Mouse (Mus musculus): ENCODE data around the gene Vps13d. TPM values are rescaled to one million over a fixed set of nuclear protein-coding genes. Genes with fewer than 3 reads are reported as not detected.

The Vps13d gene
- 10.1 and 12.6 TPM in 2 replicates for polyA plus RNA-seq (2014; fragmentation: Nextera tagmentation; extraction: Ambion mirVana)

- Histone ChIP-seq H3K36me3 (ENCODE audit: control insufficient read depth, insufficient read depth, low read length) (peaks cover 5% of the 10 kb centered on the region; the same call in 1 of the 2 replicates), H3K27ac (ENCODE audit: low read depth, low read length) (peak within 1 kb of the TSS; percentile 56), H3K9ac (ENCODE audit: low read depth, low read length) (peak within 1 kb of the TSS; percentile 89), H3K27me3 (ENCODE audit: control insufficient read depth, insufficient read depth, low read length) (no peaks in the 10 kb centered on the region), H3K4me3 (ENCODE audit: low read length) (peak within 1 kb of the TSS; percentile 94), H3K4me1 (ENCODE audit: control insufficient read depth, insufficient read depth, low read length) (peaks cover 12% of the 10 kb centered on the region; the same call in 1 of the 2 replicates), H3K9me3 (ENCODE audit: control insufficient read depth, low read length) (no peaks in the 10 kb centered on the region), H3K4me2 (replicated peaks; ENCODE audit: low read depth, low read length) (peak within 1 kb of the TSS; percentile 92)
- peak; percentile 94 for ATAC-seq (ENCODE audit: low FRiP score, low TSS enrichment)
- under 1% methylated on average over 43 of the region's 53 CpGs for WGBS
Measured at GRCm38 (mm10) chr4:145194559-145195162, at the start of gene Vps13d. Vps13d (minus strand) TSS chr4:145195005.

GRCm38 (mm10) chr4:145242719-145243350 is 48.0 kb upstream of the Vps13d start:
- Histone ChIP-seq H3K4me3 (ENCODE audit: low read length) (no peak overlapping the region), H3K9ac (ENCODE audit: low read depth, low read length) (no peak overlapping the region), H3K4me2 (replicated peaks; ENCODE audit: low read depth, low read length) (no peak overlapping the region), H3K27ac (ENCODE audit: low read depth, low read length) (no peak overlapping the region), H3K36me3 (ENCODE audit: control insufficient read depth, insufficient read depth, low read length) (no peaks in the 10 kb centered on the region), H3K4me1 (ENCODE audit: control insufficient read depth, insufficient read depth, low read length) (0 out of 2 replicates have a peak, but pooled peaks cover 3% of the 10 kb centered on the region), H3K27me3 (ENCODE audit: control insufficient read depth, insufficient read depth, low read length) (peaks cover 14% of the 10 kb centered on the region; the same call in 1 of the 2 replicates), H3K9me3 (ENCODE audit: control insufficient read depth, low read length) (no peaks in the 10 kb centered on the region)
- ATAC-seq (ENCODE audit: low FRiP score, low TSS enrichment), result no peak
- 40% methylated on average over 1 of the region's 1 CpGs for WGBS

- Histone ChIP-seq H3K4me1 (ENCODE audit: control insufficient read depth, insufficient read depth, low read length) (no peaks in the 10 kb centered on the region), H3K27ac (ENCODE audit: low read depth, low read length) (no peak overlapping the region), H3K9me3 (ENCODE audit: control insufficient read depth, low read length) (no peaks in the 10 kb centered on the region), H3K36me3 (ENCODE audit: control insufficient read depth, insufficient read depth, low read length) (no peaks in the 10 kb centered on the region), H3K27me3 (ENCODE audit: control insufficient read depth, insufficient read depth, low read length) (peaks cover 10% of the 10 kb centered on the region; the same call in 1 of the 2 replicates), H3K4me2 (replicated peaks; ENCODE audit: low read depth, low read length) (no peak overlapping the region), H3K4me3 (ENCODE audit: low read length) (no peak overlapping the region), H3K9ac (ENCODE audit: low read depth, low read length) (no peak overlapping the region)
- 60% methylated on average over 4 of the region's 4 CpGs for WGBS
- ATAC-seq (ENCODE audit: low FRiP score, low TSS enrichment), result 0 out of 2 replicates have a peak, but pooled peaks have one; percentile 24
Measured at GRCm38 (mm10) chr4:145240723-145241231, 46.0 kb upstream of the Vps13d start.

- Histone ChIP-seq H3K9me3 (ENCODE audit: control insufficient read depth, low read length) (no peaks in the 10 kb centered on the region), H3K27ac (ENCODE audit: low read depth, low read length) (peak overlapping the region; percentile 52; the same call in 1 of the 2 replicates), H3K4me3 (ENCODE audit: low read length) (no peak overlapping the region), H3K27me3 (ENCODE audit: control insufficient read depth, insufficient read depth, low read length) (no peaks in the 10 kb centered on the region), H3K4me2 (replicated peaks; ENCODE audit: low read depth, low read length) (no peak overlapping the region), H3K36me3 (ENCODE audit: control insufficient read depth, insufficient read depth, low read length) (no peaks in the 10 kb centered on the region), H3K9ac (ENCODE audit: low read depth, low read length) (no peak overlapping the region), H3K4me1 (ENCODE audit: control insufficient read depth, insufficient read depth, low read length) (no peaks in the 10 kb centered on the region)
- WGBS, result 22% methylated on average over 4 of the region's 4 CpGs
- peak; percentile 86 for ATAC-seq (ENCODE audit: low FRiP score, low TSS enrichment)
Measured at GRCm38 (mm10) chr4:145239049-145239830, 44.4 kb upstream of the Vps13d start.

DNA sequence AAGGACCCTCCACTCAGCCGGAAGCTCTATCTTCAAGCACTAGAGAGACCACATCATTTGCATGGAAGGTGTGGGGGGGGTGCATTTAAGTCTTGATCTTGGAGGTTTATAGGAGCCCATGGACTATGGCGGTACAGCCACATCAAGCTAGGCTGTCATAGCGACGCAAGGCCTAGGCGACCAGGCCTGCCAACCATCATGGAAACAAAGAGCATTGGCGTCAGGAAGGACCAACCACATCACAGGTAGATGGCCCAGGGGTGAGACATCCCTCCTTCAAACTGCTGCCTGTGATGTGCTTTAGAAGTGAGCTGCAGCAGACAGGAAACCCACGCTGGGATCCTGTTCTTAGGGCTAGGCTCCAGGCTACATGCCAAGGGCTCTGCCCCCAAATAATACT is 41.2 kb upstream of the Vps13d start:
- Histone ChIP-seq H3K9ac (ENCODE audit: low read depth, low read length) (no peak overlapping the region), H3K27me3 (ENCODE audit: control insufficient read depth, insufficient read depth, low read length) (no peaks in the 10 kb centered on the region), H3K4me3 (ENCODE audit: low read length) (no peak overlapping the region), H3K4me2 (replicated peaks; ENCODE audit: low read depth, low read length) (no peak overlapping the region), H3K27ac (ENCODE audit: low read depth, low read length) (no peak overlapping the region), H3K36me3 (ENCODE audit: control insufficient read depth, insufficient read depth, low read length) (no peaks in the 10 kb centered on the region), H3K4me1 (ENCODE audit: control insufficient read depth, insufficient read depth, low read length) (no peaks in the 10 kb centered on the region), H3K9me3 (ENCODE audit: control insufficient read depth, low read length) (no peaks in the 10 kb centered on the region)
- ATAC-seq (ENCODE audit: low FRiP score, low TSS enrichment), result no peak
- 89% methylated on average over 7 of the region's 7 CpGs for WGBS

DNA sequence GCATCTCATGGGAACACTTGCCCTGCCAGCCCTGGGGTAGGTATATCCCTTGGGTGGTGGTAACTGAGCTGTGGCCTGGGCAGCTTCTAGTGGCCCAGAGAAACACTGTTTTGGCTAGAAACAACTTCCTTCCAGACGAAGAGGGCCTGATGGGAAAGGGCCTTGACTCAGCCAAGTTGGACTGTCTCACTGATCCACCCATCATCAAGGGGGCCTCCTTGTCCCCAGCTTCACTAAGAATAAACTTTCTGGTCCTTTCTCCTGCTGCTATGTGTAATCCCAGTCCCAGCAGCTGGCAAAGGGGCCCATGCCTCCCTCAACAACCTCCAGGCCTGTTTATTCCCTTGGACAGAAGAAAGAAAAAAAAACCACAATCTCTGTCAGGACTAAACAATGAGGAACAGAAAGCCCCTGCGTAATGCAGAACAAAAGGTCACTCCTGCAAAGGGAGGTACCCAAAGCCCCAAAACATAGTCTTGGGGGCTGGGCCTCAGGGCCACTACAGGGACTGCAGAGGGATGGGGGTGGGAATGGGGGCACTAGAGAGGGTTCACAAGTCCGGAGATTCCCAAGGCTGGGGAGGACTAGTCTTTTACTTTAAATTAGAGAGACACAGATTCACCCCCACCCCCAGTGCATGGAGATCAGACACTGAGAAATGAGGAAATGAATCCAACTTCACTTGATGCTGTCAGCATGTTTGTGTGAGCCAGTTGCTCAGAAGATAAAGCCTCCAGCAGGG is 38.9 kb upstream of the Vps13d start:
- ATAC-seq (ENCODE audit: low FRiP score, low TSS enrichment), result no peak
- Histone ChIP-seq H3K9me3 (ENCODE audit: control insufficient read depth, low read length) (no peaks in the 10 kb centered on the region), H3K36me3 (ENCODE audit: control insufficient read depth, insufficient read depth, low read length) (no peaks in the 10 kb centered on the region), H3K27me3 (ENCODE audit: control insufficient read depth, insufficient read depth, low read length) (no peaks in the 10 kb centered on the region), H3K4me1 (ENCODE audit: control insufficient read depth, insufficient read depth, low read length) (no peaks in the 10 kb centered on the region), H3K27ac (ENCODE audit: low read depth, low read length) (no peak overlapping the region), H3K9ac (ENCODE audit: low read depth, low read length) (no peak overlapping the region), H3K4me2 (replicated peaks; ENCODE audit: low read depth, low read length) (no peak overlapping the region), H3K4me3 (ENCODE audit: low read length) (no peak overlapping the region)
- WGBS, result 47% methylated on average over 3 of the region's 3 CpGs

- H3K27ac ChIP-seq (ENCODE audit: low read depth, low read length), result no peak overlapping the region
- WGBS, result 92% methylated on average over 5 of the region's 5 CpGs
Measured at GRCm38 (mm10) chr4:145231732-145232131, 36.9 kb upstream of the Vps13d start.

DNA sequence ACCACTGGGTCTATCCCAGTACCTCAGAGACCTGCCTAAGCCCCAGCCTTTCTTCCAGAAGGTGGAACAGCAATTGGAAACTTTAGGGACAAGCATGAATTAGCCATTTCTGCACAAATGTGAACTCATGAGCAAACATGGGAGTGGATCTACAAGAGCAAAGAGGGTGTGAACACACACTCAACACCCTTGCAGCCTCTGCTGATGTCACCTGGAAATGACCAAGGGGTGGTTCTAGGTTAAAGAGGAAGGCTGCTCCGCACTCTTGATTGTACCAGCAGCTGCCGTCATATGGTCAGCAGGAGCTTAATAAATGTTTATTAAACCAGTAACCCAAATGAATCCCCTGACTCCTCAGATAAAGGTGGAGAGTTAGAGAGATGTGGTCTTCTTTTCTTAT is 35.8 kb upstream of the Vps13d start:
- no peak for ATAC-seq (ENCODE audit: low FRiP score, low TSS enrichment)
- no peaks in the 10 kb centered on the region for H3K4me1 ChIP-seq (ENCODE audit: control insufficient read depth, insufficient read depth, low read length)
- H3K4me2 ChIP-seq (replicated peaks; ENCODE audit: low read depth, low read length), result no peak overlapping the region
- no peaks in the 10 kb centered on the region for H3K27me3 ChIP-seq (ENCODE audit: control insufficient read depth, insufficient read depth, low read length)
- H3K4me3 ChIP-seq (ENCODE audit: low read length), result no peak overlapping the region
- H3K9ac ChIP-seq (ENCODE audit: low read depth, low read length), result no peak overlapping the region
- 91% methylated on average over 2 of the region's 2 CpGs for WGBS
- no peaks in the 10 kb centered on the region for H3K36me3 ChIP-seq (ENCODE audit: control insufficient read depth, insufficient read depth, low read length)
- no peaks in the 10 kb centered on the region for H3K9me3 ChIP-seq (ENCODE audit: control insufficient read depth, low read length)
- H3K27ac ChIP-seq (ENCODE audit: low read depth, low read length), result no peak overlapping the region

More at GRCm38 (mm10) chr4:145231732-145232131, 36.9 kb upstream of the Vps13d start:
- Histone ChIP-seq H3K9ac (ENCODE audit: low read depth, low read length) (no peak overlapping the region), H3K36me3 (ENCODE audit: control insufficient read depth, insufficient read depth, low read length) (no peaks in the 10 kb centered on the region), H3K4me1 (ENCODE audit: control insufficient read depth, insufficient read depth, low read length) (no peaks in the 10 kb centered on the region), H3K9me3 (ENCODE audit: control insufficient read depth, low read length) (no peaks in the 10 kb centered on the region), H3K27me3 (ENCODE audit: control insufficient read depth, insufficient read depth, low read length) (no peaks in the 10 kb centered on the region), H3K4me2 (replicated peaks; ENCODE audit: low read depth, low read length) (no peak overlapping the region), H3K4me3 (ENCODE audit: low read length) (no peak overlapping the region)
- ATAC-seq (ENCODE audit: low FRiP score, low TSS enrichment), result 0 out of 2 replicates have a peak, but pooled peaks have one; percentile 16
